14 mouse cellular contexts compared by ENCODE assay signal in the genomic region with DNA sequence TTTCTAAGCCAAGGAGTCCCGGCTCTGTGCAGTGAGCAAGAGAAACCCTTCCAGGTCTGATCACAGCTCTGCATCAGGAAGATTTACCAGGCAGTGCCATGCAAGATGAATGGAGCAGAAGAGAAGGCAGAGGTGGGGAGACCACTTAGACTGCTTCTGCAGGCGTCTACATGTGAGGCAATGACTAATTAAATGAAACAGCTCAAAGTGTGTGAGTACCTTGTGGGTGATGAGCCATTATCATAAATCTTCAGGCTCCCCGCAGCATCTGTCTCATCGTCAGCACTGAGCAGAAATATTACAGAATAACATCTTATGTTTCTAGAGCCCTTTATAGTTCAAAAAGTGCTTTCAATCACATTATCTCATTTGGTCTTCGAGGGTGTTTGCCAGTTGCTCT. TPM values are rescaled to one million over a fixed set of nuclear protein-coding genes. Genes with fewer than 3 reads are reported as not detected.
A peak's percentile ranks its signal among the peaks of the same experiment; 100 is the strongest.
DNase-seq lines count a peak whose midpoint lies in the region.
"Had no signal": no experiment of that assay in that cellular context is flagged by ENCODE, and none has a peak within 500 bp of the region (broad histone marks: within the 10 kb centered on the region; RNA-seq: fewer than 3 reads in every experiment).

No protein-coding gene starts in this region.

- DNase-seq in layer of hippocampus, adult 18-20 months (ENCODE audit: low spot score in 2 of 2), result peak; percentile 17 to 48
- no peak for DNase-seq in layer of hippocampus, adult 9-10 months (ENCODE audit: low spot score)
- DNase-seq in right cerebral cortex, adult 2 months (ENCODE audit: low spot score in 2 of 2), result peak; percentile 57 to 59
- DNase-seq in right cerebral cortex, postnatal 4 days, result no peak
- peak; percentile 22 to 56 for DNase-seq in frontal cortex, postnatal 36 days (ENCODE audit: low spot score in 2 of 2)
- no peak for DNase-seq in cerebellum, postnatal 14 days
- no peak for DNase-seq in thymus, postnatal 14 days
- DNase-seq: adrenal gland, postnatal 14 days; cerebellum, adult 9-10 months; gastrocnemius, adult 2 months; heart, adult 18-20 months; kidney, adult 8-10 months; kidney, postnatal 36 days; thymus, adult 2 months had no signal

RNA-seq across cellular contexts. Expression of a gene that starts 33.7 kb away (rescaled TPM):
- total RNA-seq in layer of hippocampus, adult 18-20 months (2021), result 10 to 100 TPM; 55.6 to 56.3 TPM

RNA-seq across cellular contexts. Expression of a gene that starts 39.1 kb away (rescaled TPM):
- total RNA-seq in layer of hippocampus, adult 18-20 months (2021), result 1 to 10 TPM; 7.6 to 9.0 TPM

RNA-seq across cellular contexts. Expression of a gene that starts 51.4 kb away (rescaled TPM):
- under 1 TPM; 0.05 to 0.07 TPM for total RNA-seq in layer of hippocampus, adult 18-20 months (2021)

Comparison
In these comparisons a context has a peak if more than half of its experiments do, and no peak if none do; other contexts are left out.
1. DNase-seq: peak in layer of hippocampus, adult 18-20 months (2 of 2), right cerebral cortex, adult 2 months (2 of 2) and frontal cortex, postnatal 36 days (2 of 2); none in layer of hippocampus, adult 9-10 months (single experiment), right cerebral cortex, postnatal 4 days (single experiment), cerebellum, postnatal 14 days (0 of 2) and thymus, postnatal 14 days (single experiment).